Mouse (Mus musculus) liver, embryonic 14.5 days (tissue): Measurements from ENCODE around the gene Frmd5.
"Not testable (repeated sequence)": the region's sequence is repeated elsewhere in the genome, so short reads cannot be mapped to it uniquely, and the experiment has no call there.

ENCODE experiments used
- CTCF ChIP-seq: IDR thresholded peaks from 2 replicates; pipeline ENCODE4 v1.5.1; 2016; ENCODE audit warnings: antibody characterized with exemption, low read depth, control low read depth
- EP300 ChIP-seq: IDR thresholded peaks from 2 replicates; pipeline ENCODE4 v1.6.1; 2016; ENCODE audit warnings: antibody characterized with exemption, low read depth

DNA sequence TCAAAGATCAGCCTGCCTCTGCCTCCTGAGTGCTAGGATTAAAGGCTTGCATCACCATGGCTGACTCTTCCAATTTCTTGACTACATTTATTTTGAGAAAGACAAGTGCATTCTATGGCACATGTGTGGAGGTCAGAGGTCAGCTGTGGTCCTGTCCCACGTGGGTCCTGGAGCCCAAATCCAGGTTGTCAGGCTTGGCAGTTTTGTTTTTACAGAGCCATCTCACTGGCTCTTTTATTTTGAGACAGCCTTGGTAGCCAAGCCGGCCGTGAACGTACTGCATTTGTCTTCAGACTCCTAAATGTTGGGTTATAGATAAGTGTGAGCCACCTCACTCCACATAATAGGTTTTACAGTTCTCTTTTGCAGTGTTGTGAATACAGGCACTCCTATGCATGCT, 288.2 kb downstream of the Frmd5 start:
- not testable (repeated sequence) for TF ChIP-seq EP300, CTCF
